Comparison of ENCODE assay signal across 9 mouse cellular contexts in the genomic region with DNA sequence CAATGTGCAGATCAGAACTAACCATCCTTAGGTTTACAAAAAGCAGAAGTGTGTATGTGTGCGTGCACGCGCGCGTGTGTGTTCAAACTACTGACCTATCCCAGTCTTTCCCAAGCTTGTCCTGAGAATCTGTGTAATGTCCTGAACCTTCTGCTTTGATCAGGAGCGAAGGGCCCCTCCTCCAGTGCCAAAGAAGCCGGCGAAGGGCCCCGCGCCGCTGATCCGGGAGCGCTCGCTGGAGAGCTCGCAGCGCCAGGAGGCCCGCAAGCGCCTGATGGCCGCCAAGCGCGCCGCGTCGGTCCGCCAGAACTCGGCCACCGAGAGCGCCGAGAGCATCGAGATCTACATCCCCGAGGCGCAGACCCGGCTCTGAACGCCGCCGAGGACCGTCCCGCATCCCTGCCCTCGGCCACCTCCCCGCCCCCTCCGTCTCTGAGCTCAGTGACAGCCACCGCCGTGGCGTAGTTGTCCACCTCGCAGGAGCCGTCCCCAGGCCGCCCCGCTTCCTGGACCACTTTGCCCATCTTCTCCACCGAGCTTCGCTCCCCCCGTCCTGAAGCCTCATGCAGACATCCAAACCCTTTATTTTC. TPM values are rescaled to one million over a fixed set of nuclear protein-coding genes. Genes with fewer than 3 reads are reported as not detected.
DNase-seq lines count a peak whose midpoint lies in the region; ATAC-seq and TF ChIP-seq lines count a peak whose summit lies in the region.
"Had no signal": no experiment of that assay in that cellular context is flagged by ENCODE, and none has a peak within 500 bp of the region (broad histone marks: within the 10 kb centered on the region; RNA-seq: fewer than 3 reads in every experiment).

No protein-coding gene starts in this region.

- H3K9me3 ChIP-seq in ES-Bruce4 (replicated peaks; ENCODE audit: control insufficient read depth, insufficient read depth, low read length, poor library complexity, severe bottlenecking) = no peaks in the 10 kb centered on the region
- H3K9me3 ChIP-seq in forebrain, embryonic 12.5 days = no peaks in the 10 kb centered on the region
- H3K9me3 ChIP-seq in midbrain, embryonic 13.5 days = no peaks in the 10 kb centered on the region

- H3K27ac ChIP-seq in cerebellum, adult 2 months (ENCODE audit: insufficient read depth, low read length) = no peak overlapping the region
- H3K27ac ChIP-seq in ES-Bruce4 (ENCODE audit: insufficient read depth, low read length) = no peak overlapping the region
- no peak overlapping the region for H3K27ac ChIP-seq in forebrain, embryonic 12.5 days
- H3K27ac ChIP-seq in midbrain, embryonic 13.5 days = no peak overlapping the region

- H3K4me1 ChIP-seq in cerebellum, adult 2 months (ENCODE audit: control insufficient read depth, insufficient read depth, low read length) = no peaks in the 10 kb centered on the region
- H3K4me1 ChIP-seq in ES-Bruce4 (ENCODE audit: control insufficient read depth, insufficient read depth, low read length) = no peaks in the 10 kb centered on the region
- H3K4me1 ChIP-seq in forebrain, embryonic 12.5 days = peaks cover 14% of the 10 kb centered on the region; the same call in 1 of the 2 replicates
- peaks cover 10% of the 10 kb centered on the region for H3K4me1 ChIP-seq in midbrain, embryonic 13.5 days (replicated peaks)

- peak; percentile 65 for ATAC-seq in forebrain, embryonic 12.5 days (ENCODE audit: low FRiP score)
- peak; percentile 92 for ATAC-seq in midbrain, embryonic 13.5 days

- TF ChIP-seq CTCF in cerebellum, adult 2 months (IDR thresholded peaks at IDR 0.05; ENCODE audit: borderline replicate concordance, insufficient read depth, low read depth, low read length) = no peak
- TF ChIP-seq CTCF in ES-Bruce4 (IDR thresholded peaks at IDR 0.05; ENCODE audit: low read depth, low read length) = no peak

- WGBS in cerebellum, adult 2 months = 48% methylated on average over 50 of the region's 51 CpGs
- WGBS in forebrain, embryonic 12.5 days = 2% methylated on average over 50 of the region's 51 CpGs
- WGBS in midbrain, embryonic 13.5 days = 3% methylated on average over 42 of the region's 51 CpGs

- TF ChIP-seq POLR2A in cerebellum, adult 2 months (IDR thresholded peaks at IDR 0.05; ENCODE audit: borderline replicate concordance, insufficient read depth, low read length) = no peak
- TF ChIP-seq POLR2A in ES-Bruce4 (IDR thresholded peaks at IDR 0.05; ENCODE audit: insufficient read depth, low read length) = no peak

- peak; percentile 26 to 30 for DNase-seq in cerebellum, postnatal 25 days
- no peak for DNase-seq in cerebellum, adult 2 months
- DNase-seq in kidney, postnatal 10 days = peak; percentile 48
- DNase-seq in layer of hippocampus, postnatal 36 days = no peak
- no peak for DNase-seq in thymus, postnatal 25 days

- H3K4me2 ChIP-seq in forebrain, embryonic 12.5 days = peak overlapping the region; percentile 88
- H3K4me2 ChIP-seq in midbrain, embryonic 13.5 days (replicated peaks) = peak overlapping the region; percentile 78

- TF ChIP-seq EP300 in ES-Bruce4 (IDR thresholded peaks at IDR 0.05; ENCODE audit: insufficient read depth, low read depth, low read length) = no peak

- H3K9ac ChIP-seq in ES-Bruce4 (ENCODE audit: low read depth, poor library complexity, severe bottlenecking) = peak overlapping the region; percentile 66
- peak overlapping the region; percentile 57 for H3K9ac ChIP-seq in forebrain, embryonic 12.5 days
- H3K9ac ChIP-seq in midbrain, embryonic 13.5 days (replicated peaks) = peak overlapping the region; percentile 62

- H3K36me3 ChIP-seq in ES-Bruce4 (ENCODE audit: control insufficient read depth, insufficient read depth, low read length, poor library complexity, severe bottlenecking) = no peaks in the 10 kb centered on the region
- H3K36me3 ChIP-seq in forebrain, embryonic 12.5 days (replicated peaks) = no peaks in the 10 kb centered on the region
- H3K36me3 ChIP-seq in midbrain, embryonic 13.5 days = no peaks in the 10 kb centered on the region

- H3K27me3 ChIP-seq in cerebellum, adult 2 months (ENCODE audit: control insufficient read depth, insufficient read depth, low read length) = no peaks in the 10 kb centered on the region
- H3K27me3 ChIP-seq in ES-Bruce4 (ENCODE audit: control insufficient read depth, insufficient read depth, low read length, poor library complexity, severe bottlenecking) = no peaks in the 10 kb centered on the region
- H3K27me3 ChIP-seq in forebrain, embryonic 12.5 days = peaks cover 36% of the 10 kb centered on the region
- peaks cover 51% of the 10 kb centered on the region for H3K27me3 ChIP-seq in midbrain, embryonic 13.5 days

- H3K4me3 ChIP-seq in cerebellum, adult 2 months (replicated peaks; ENCODE audit: insufficient read depth, low read depth, low read length) = no peak overlapping the region
- peak overlapping the region; percentile 64 for H3K4me3 ChIP-seq in ES-Bruce4 (ENCODE audit: low read depth, low read length)
- H3K4me3 ChIP-seq in forebrain, embryonic 12.5 days (replicated peaks) = peak overlapping the region; percentile 53
- peak overlapping the region; percentile 53 for H3K4me3 ChIP-seq in midbrain, embryonic 13.5 days (replicated peaks)
- H3K4me3 ChIP-seq: erythroblast, embryonic 14.5 days had no signal

RNA-seq across cellular contexts. Expression of gene Tgif1, which starts 35.4 kb away (rescaled TPM):
- polyA plus RNA-seq in cerebellum, adult 2 months (2012; rRNA removed) = 3.5 and 4.0 TPM in 2 replicates
- polyA plus RNA-seq in ES-Bruce4 (2011; ENCODE audit: insufficient read depth, insufficient read length, low read depth, missing spikeins) = 218 and 227 TPM in 2 replicates
- polyA plus RNA-seq in forebrain, embryonic 12.5 days (2016; fragmentation: Nextera tagmentation; extraction: Ambion mirVana) = 47.4 and 52.6 TPM in 2 replicates
- polyA plus RNA-seq in midbrain, embryonic 13.5 days (2015; fragmentation: Nextera tagmentation; extraction: Ambion mirVana) = 25.0 and 29.6 TPM in 2 replicates
- 1 to 10 TPM; 1.9 to 2.0 TPM for total RNA-seq in layer of hippocampus, postnatal 36 days (2021)

Comparison
In these comparisons a context has a peak if more than half of its experiments do, and no peak if none do; other contexts are left out.
1. DNase-seq: peak in cerebellum, postnatal 25 days (2 of 2) and kidney, postnatal 10 days (single experiment); none in cerebellum, adult 2 months (0 of 2), layer of hippocampus, postnatal 36 days (0 of 2) and thymus, postnatal 25 days (single experiment).
2. Peak in every context shown above with its lines, with median percentiles within 50 percentile points of each other: H3K9ac ChIP-seq.